Mouse (Mus musculus): ENCODE results near the gene Fam168b. TPM values are rescaled to one million over a fixed set of nuclear protein-coding genes. Genes with fewer than 3 reads are reported as not detected.
A peak's percentile ranks its signal among the peaks of the same experiment; 100 is the strongest.

Fam168b gene
- polyA plus RNA-seq, 1 experiment from 2014 or later = 75.6 TPM

- no peak for ATAC-seq (ENCODE audit: insufficient number of reproducible peaks, low FRiP score, low TSS enrichment, low read depth)
- Histone ChIP-seq H3K9ac (no peak overlapping the region), H3K36me3 (peaks cover 14% of the 10 kb centered on the region), H3K27me3 (no peaks in the 10 kb centered on the region), H3K4me2 (no peak overlapping the region), H3K4me3 (no peak overlapping the region), H3K4me1 (no peaks in the 10 kb centered on the region), H3K27ac (no peak overlapping the region), H3K9me3 (no peaks in the 10 kb centered on the region)
- 82% methylated on average over 7 of the region's 7 CpGs for WGBS
Observed at GRCm38 (mm10) chr1:34864243-34864642, 21.4 kb upstream of the Fam168b start.

- no peak overlapping the region for H3K27ac ChIP-seq
- no peak overlapping the region for H3K4me2 ChIP-seq
- no peak overlapping the region for H3K9ac ChIP-seq
- no peaks in the 10 kb centered on the region for H3K9me3 ChIP-seq
- ATAC-seq (ENCODE audit: insufficient number of reproducible peaks, low FRiP score, low TSS enrichment, low read depth) = no peak
- H3K4me3 ChIP-seq = no peak overlapping the region
- WGBS = 83% methylated on average over 7 of the region's 7 CpGs
- H3K36me3 ChIP-seq = peaks cover 12% of the 10 kb centered on the region
- no peaks in the 10 kb centered on the region for H3K4me1 ChIP-seq
- no peaks in the 10 kb centered on the region for H3K27me3 ChIP-seq
Observed at GRCm38 (mm10) chr1:34863323-34863722, 20.5 kb upstream of the Fam168b start.

- no peak overlapping the region for H3K27ac ChIP-seq
- H3K4me3 ChIP-seq = no peak overlapping the region
- no peak for ATAC-seq (ENCODE audit: insufficient number of reproducible peaks, low FRiP score, low TSS enrichment, low read depth)
- peaks cover 12% of the 10 kb centered on the region for H3K36me3 ChIP-seq
- no peak overlapping the region for H3K9ac ChIP-seq
- H3K4me2 ChIP-seq = no peak overlapping the region
- 93% methylated on average over 13 of the region's 13 CpGs for WGBS
- H3K4me1 ChIP-seq = no peaks in the 10 kb centered on the region
- H3K9me3 ChIP-seq = no peaks in the 10 kb centered on the region
- H3K27me3 ChIP-seq = no peaks in the 10 kb centered on the region
Observed at GRCm38 (mm10) chr1:34862877-34863276, 20.0 kb upstream of the Fam168b start.

- Histone ChIP-seq H3K4me2 (no peak overlapping the region), H3K27ac (no peak overlapping the region), H3K4me3 (no peak overlapping the region), H3K9me3 (no peaks in the 10 kb centered on the region), H3K36me3 (peaks cover 9% of the 10 kb centered on the region), H3K4me1 (no peaks in the 10 kb centered on the region), H3K27me3 (no peaks in the 10 kb centered on the region), H3K9ac (no peak overlapping the region)
- ATAC-seq (ENCODE audit: insufficient number of reproducible peaks, low FRiP score, low TSS enrichment, low read depth) = no peak
- 79% methylated on average over 7 of the region's 7 CpGs for WGBS
Observed at GRCm38 (mm10) chr1:34860205-34860604, 17.3 kb upstream of the Fam168b start.

GRCm38 (mm10) chr1:34859761-34860160 is 16.9 kb upstream of the Fam168b start:
- no peak for ATAC-seq (ENCODE audit: insufficient number of reproducible peaks, low FRiP score, low TSS enrichment, low read depth)
- no peak overlapping the region for H3K9ac ChIP-seq
- no peaks in the 10 kb centered on the region for H3K4me1 ChIP-seq
- 85% methylated on average over 3 of the region's 3 CpGs for WGBS
- peaks cover 9% of the 10 kb centered on the region for H3K36me3 ChIP-seq
- H3K9me3 ChIP-seq = no peaks in the 10 kb centered on the region
- no peaks in the 10 kb centered on the region for H3K27me3 ChIP-seq
- no peak overlapping the region for H3K27ac ChIP-seq
- no peak overlapping the region for H3K4me2 ChIP-seq
- no peak overlapping the region for H3K4me3 ChIP-seq

- Histone ChIP-seq H3K4me1 (no peaks in the 10 kb centered on the region), H3K4me3 (no peak overlapping the region), H3K4me2 (no peak overlapping the region), H3K27me3 (no peaks in the 10 kb centered on the region), H3K9me3 (no peaks in the 10 kb centered on the region), H3K27ac (no peak overlapping the region), H3K36me3 (peaks cover 5% of the 10 kb centered on the region; the same call in 1 of the 2 replicates), H3K9ac (no peak overlapping the region)
- WGBS = 68% methylated on average over 5 of the region's 5 CpGs
- no peak for ATAC-seq (ENCODE audit: insufficient number of reproducible peaks, low FRiP score, low TSS enrichment, low read depth)
Observed at GRCm38 (mm10) chr1:34858671-34859070, 15.8 kb upstream of the Fam168b start.

- no peak overlapping the region for H3K4me3 ChIP-seq
- H3K36me3 ChIP-seq = no peaks in the 10 kb centered on the region
- WGBS = 74% methylated on average over 12 of the region's 12 CpGs
- no peak overlapping the region for H3K4me2 ChIP-seq
- H3K4me1 ChIP-seq = no peaks in the 10 kb centered on the region
- H3K27me3 ChIP-seq = no peaks in the 10 kb centered on the region
- no peak overlapping the region for H3K27ac ChIP-seq
- H3K9ac ChIP-seq = no peak overlapping the region
- ATAC-seq (ENCODE audit: insufficient number of reproducible peaks, low FRiP score, low TSS enrichment, low read depth) = no peak
- no peaks in the 10 kb centered on the region for H3K9me3 ChIP-seq
Observed at GRCm38 (mm10) chr1:34855056-34855739, 12.3 kb upstream of the Fam168b start.

GRCm38 (mm10) chr1:34853786-34854185 is 10.9 kb upstream of the Fam168b start:
- no peaks in the 10 kb centered on the region for H3K27me3 ChIP-seq
- no peak overlapping the region for H3K4me2 ChIP-seq
- WGBS = 92% methylated on average over 2 of the region's 2 CpGs
- H3K27ac ChIP-seq = no peak overlapping the region
- H3K4me1 ChIP-seq = peaks cover 5% of the 10 kb centered on the region
- no peak for ATAC-seq (ENCODE audit: insufficient number of reproducible peaks, low FRiP score, low TSS enrichment, low read depth)
- H3K36me3 ChIP-seq = no peaks in the 10 kb centered on the region
- H3K9ac ChIP-seq = no peak overlapping the region
- no peak overlapping the region for H3K4me3 ChIP-seq
- H3K9me3 ChIP-seq = no peaks in the 10 kb centered on the region

GRCm38 (mm10) chr1:34852116-34852878 is 9.4 kb upstream of the Fam168b start:
- Histone ChIP-seq H3K4me2 (no peak overlapping the region), H3K9ac (no peak overlapping the region)
- 69% methylated on average over 11 of the region's 11 CpGs for WGBS

GRCm38 (mm10) chr1:34851562-34851961 is 8.7 kb upstream of the Fam168b start:
- ATAC-seq (ENCODE audit: insufficient number of reproducible peaks, low FRiP score, low TSS enrichment, low read depth) = no peak
- no peak overlapping the region for H3K4me2 ChIP-seq

More at GRCm38 (mm10) chr1:34852116-34852878, 9.4 kb upstream of the Fam168b start:
- H3K27ac ChIP-seq = no peak overlapping the region
- no peak for ATAC-seq (ENCODE audit: insufficient number of reproducible peaks, low FRiP score, low TSS enrichment, low read depth)
- no peaks in the 10 kb centered on the region for H3K9me3 ChIP-seq
- no peak overlapping the region for H3K4me3 ChIP-seq
- H3K36me3 ChIP-seq = no peaks in the 10 kb centered on the region
- H3K27me3 ChIP-seq = no peaks in the 10 kb centered on the region
- peaks cover 5% of the 10 kb centered on the region for H3K4me1 ChIP-seq

GRCm38 (mm10) chr1:34850343-34851136 is 7.7 kb upstream of the Fam168b start:
- Histone ChIP-seq H3K4me2 (peak overlapping the region; percentile 86), H3K9ac (peak overlapping the region; percentile 77; the same call in 1 of the 2 replicates), H3K4me3 (peak overlapping the region; percentile 71), H3K9me3 (no peaks in the 10 kb centered on the region), H3K27me3 (no peaks in the 10 kb centered on the region), H3K4me1 (peaks cover 5% of the 10 kb centered on the region), H3K27ac (no peak overlapping the region), H3K36me3 (no peaks in the 10 kb centered on the region)
- peak; percentile 7; the same call in 1 of the 2 replicates for ATAC-seq (ENCODE audit: insufficient number of reproducible peaks, low FRiP score, low TSS enrichment, low read depth)
- WGBS = 48% methylated on average over 11 of the region's 11 CpGs

More at GRCm38 (mm10) chr1:34851562-34851961, 8.7 kb upstream of the Fam168b start:
- H3K27me3 ChIP-seq = no peaks in the 10 kb centered on the region
- H3K36me3 ChIP-seq = no peaks in the 10 kb centered on the region
- no peaks in the 10 kb centered on the region for H3K9me3 ChIP-seq
- H3K4me1 ChIP-seq = peaks cover 5% of the 10 kb centered on the region
- H3K27ac ChIP-seq = no peak overlapping the region
- H3K4me3 ChIP-seq = no peak overlapping the region
- 31% methylated on average over 6 of the region's 6 CpGs for WGBS
- H3K9ac ChIP-seq = no peak overlapping the region

All from limb, embryonic 15.5 days (tissue).